Mouse (Mus musculus) olfactory bulb, adult 2 months (tissue): ENCODE data around the gene Dab2ip. TPM values are rescaled to one million over a fixed set of nuclear protein-coding genes. Genes with fewer than 3 reads are reported as not detected.

Experiments used
- H3K27ac ChIP-seq: fragments of 200-500 bp; 2 replicates; pipeline ENCODE4 v1.5.1; 2012; ENCODE audit warnings: low read depth, low read length; ENCODE audit not compliant: insufficient read depth
- H3K4me1 ChIP-seq: fragments of 200-500 bp; 2 replicates; pipeline ENCODE4 v1.6.1; 2012; ENCODE audit warnings: low read length; ENCODE audit not compliant: control insufficient read depth, insufficient read depth
- H3K4me3 ChIP-seq: fragments of 200-500 bp; 2 replicates; pipeline ENCODE4 v1.5.1; 2012; ENCODE audit warnings: mild to moderate bottlenecking, low read depth, low read length, moderate library complexity; ENCODE audit not compliant: insufficient read depth
- CTCF ChIP-seq: fragments of 200-500 bp; IDR thresholded peaks from 2 replicates; pipeline ENCODE4 v1.5.1; 2012; ENCODE audit warnings: low read depth, mild to moderate bottlenecking, low read length, moderate library complexity; ENCODE audit not compliant: insufficient read depth
- POLR2A ChIP-seq: fragments of 200-500 bp; IDR thresholded peaks from 2 replicates; pipeline ENCODE4 v1.6.1; 2012; ENCODE audit warnings: mild to moderate bottlenecking, low read depth, low read length, moderate library complexity; ENCODE audit not compliant: insufficient read depth
- WGBS: fragments of 180-500 bp; shearing (Covaris S2); methylation state at CpG from one replicate; pipeline ENCODE4 v1.1.7; 2018; 5-methylcytosine and 5-hydroxymethylcytosine counted together
- polyA plus RNA-seq: library from polyadenylated mRNA; stranded (reverse); fragments of >200 nt; gene quantifications from 2 replicates; pipeline ENCODE4 v1.2.4, GENCODE M21; 2012; ENCODE audit warnings: low replicate concordance; ENCODE audit not compliant: missing spikeins, insufficient read depth, insufficient read length

Dab2ip gene
- polyA plus RNA-seq, 1 experiment: not detected

DNA sequence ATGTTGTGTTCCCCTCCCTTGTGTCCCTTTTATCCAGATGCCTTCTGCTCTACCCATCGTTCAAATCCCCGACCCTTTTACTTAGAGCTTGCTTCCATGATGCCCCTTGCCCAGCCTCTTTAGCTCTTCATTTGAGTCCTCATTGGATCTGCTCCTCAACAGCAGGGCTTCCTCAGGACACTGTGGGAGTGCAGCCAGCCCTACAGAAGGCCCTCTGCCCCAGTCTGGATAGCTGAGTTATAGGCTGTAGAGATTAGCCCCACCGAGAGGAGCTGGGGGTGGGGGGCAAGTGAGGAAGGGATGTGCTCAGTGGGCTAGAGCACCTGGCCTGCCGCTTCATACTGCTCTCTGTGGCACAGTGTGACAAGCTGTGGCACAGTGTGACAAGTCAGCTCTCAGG lies 120.4 kb downstream of the Dab2ip start:
- WGBS: 70% methylated on average over 4 of the region's 4 CpGs
- no peak overlapping the region for H3K4me3 ChIP-seq
- peaks cover 42% of the 10 kb centered on the region for H3K4me1 ChIP-seq
- no peak for TF ChIP-seq CTCF
- TF ChIP-seq POLR2A: no peak
- H3K27ac ChIP-seq: no peak overlapping the region

DNA sequence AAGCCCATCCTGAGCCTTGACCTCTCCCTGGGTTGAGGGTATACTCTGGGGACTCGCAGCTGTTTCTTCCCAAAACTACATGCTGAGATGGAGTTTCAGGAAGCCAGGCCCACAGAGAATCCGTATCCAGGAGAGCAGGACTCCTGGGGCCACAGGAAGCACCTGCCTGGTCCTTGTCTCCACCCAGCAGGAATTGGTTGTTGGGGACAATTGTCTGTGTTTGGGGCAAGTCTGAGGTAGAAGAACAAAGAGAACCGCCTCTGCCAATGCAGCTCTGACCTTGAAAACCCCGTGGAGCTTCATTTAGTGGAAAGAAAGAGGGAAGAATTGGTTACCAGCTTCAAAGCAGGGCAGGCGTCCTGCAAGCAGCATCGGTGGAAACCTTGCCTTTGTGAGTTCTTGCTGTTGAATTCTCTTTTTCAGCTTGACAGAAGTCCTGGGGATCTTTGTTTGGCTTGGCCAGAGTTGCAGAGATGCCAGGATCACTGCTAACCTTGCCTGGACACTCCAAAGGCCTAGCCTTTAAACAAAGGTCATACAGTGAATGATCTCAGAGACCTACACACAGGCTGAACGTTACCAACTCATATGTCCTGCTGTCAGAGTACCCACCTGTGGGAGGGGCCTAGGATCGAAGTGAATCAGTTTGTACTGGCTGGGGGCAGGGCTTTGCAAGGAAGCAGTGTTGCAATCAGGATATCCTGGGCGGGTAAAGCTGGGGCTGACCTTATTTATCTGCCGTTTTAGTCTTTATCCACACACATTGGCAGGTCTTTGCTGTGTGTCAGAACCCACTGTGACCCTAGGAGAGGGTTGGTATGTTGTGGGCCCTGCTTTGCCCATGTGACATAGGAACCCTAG lies 122.0 kb downstream of the Dab2ip start:
- WGBS: 75% methylated on average over 10 of the region's 10 CpGs
- peaks cover 49% of the 10 kb centered on the region for H3K4me1 ChIP-seq
- no peak for TF ChIP-seq CTCF
- no peak for TF ChIP-seq POLR2A
- H3K27ac ChIP-seq: no peak overlapping the region
- no peak overlapping the region for H3K4me3 ChIP-seq

DNA sequence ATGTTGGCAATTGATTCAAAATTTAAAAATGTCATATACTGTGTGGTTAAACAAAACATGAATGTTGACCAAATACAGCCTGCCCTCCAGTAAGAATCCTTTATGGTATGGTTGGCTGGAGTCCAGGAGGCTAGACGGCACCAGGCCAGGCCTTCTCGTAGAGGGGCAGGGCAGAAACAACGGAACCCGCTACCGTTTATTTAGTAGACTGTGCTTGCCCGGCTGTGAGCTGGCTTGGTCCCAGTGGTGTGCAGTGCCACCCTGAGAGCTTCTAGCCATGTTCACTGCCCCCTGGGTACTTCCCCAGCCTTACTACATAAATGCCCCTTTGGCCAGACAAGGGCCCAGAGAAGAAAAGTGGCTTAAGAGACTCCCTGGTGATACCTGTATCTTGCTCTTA lies 122.8 kb downstream of the Dab2ip start:
- Histone ChIP-seq H3K4me3 (no peak overlapping the region), H3K27ac (no peak overlapping the region), H3K4me1 (peaks cover 56% of the 10 kb centered on the region)
- no peak for TF ChIP-seq POLR2A
- TF ChIP-seq CTCF: no peak
- 52% methylated on average over 6 of the region's 6 CpGs for WGBS

DNA sequence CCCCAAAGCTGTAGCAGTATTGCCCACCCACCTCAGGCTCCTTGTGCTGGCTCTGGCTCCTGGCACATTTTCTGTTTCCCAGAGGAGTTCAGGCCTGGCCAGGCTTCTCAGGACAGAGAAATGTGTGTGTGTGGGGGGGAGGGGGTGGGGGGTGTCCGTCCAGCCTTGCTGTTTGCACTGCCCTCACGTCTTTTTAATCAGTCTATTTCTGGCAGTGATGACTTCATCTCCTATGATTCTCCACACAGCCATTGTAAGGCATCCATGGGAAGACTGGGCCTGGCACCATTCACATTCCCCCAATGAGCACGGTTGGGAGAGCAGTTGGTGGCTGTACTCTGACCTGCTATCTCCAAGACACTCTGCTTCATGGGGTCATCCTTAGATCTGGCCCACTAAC lies 125.9 kb downstream of the Dab2ip start:
- Histone ChIP-seq H3K27ac (no peak overlapping the region; the same call in 1 of the 2 replicates), H3K4me3 (no peak overlapping the region), H3K4me1 (peaks cover 46% of the 10 kb centered on the region)
- TF ChIP-seq CTCF (no peak), POLR2A (no peak)
- WGBS: 13% methylated on average over 3 of the region's 3 CpGs

DNA sequence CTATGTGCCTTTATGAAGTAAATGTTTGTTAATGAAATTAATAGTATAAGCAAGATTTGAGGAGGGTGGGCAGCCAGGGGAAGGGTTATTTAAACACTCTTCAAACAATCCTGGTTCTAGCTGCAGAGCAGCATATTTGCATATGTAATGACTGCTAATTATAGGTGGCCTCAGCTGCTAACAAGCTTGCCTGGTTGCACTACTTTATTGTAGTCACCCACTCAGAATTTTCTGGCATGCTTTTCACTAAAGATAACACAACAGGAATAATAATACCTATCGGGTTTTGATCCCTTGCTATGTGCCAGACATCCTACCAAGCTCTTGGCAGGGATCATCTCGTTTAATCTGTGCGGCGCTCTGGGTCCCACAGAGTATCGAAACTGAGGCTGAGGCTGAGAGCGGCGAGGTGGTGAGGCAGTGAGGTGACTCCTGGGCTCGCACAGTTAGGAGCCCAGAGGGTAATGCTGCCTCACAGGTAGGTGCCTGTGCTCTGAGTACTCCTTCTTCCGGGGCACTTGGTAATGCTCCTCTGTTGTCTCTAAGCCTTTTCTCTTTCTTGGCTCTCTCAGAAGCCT lies 126.8 kb downstream of the Dab2ip start:
- Histone ChIP-seq H3K4me3 (no peak overlapping the region), H3K4me1 (peaks cover 44% of the 10 kb centered on the region), H3K27ac (peak overlapping the region; percentile 9; the same call in 1 of the 2 replicates)
- no peak for TF ChIP-seq CTCF
- no peak for TF ChIP-seq POLR2A
- WGBS: 25% methylated on average over 9 of the region's 9 CpGs

DNA sequence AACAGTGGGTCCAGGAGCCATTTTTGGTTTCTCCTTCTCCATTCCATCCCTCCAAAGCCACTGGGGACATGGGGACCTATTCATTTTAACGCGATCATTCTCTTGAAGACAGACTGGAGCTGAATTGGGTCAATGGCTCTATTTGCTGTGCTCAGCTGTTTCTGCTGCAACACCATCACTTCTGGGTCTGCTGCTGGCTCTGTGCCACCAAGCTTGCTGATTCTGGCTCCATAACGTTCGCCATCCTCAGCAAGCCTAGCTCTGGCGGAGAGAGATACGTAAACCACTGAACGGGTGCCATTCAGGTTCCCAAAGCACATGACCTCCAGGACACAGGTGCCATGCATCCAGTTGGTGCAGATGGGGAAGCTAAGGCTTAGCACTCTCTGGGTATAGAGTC lies 128.0 kb downstream of the Dab2ip start:
- Histone ChIP-seq H3K4me1 (peaks cover 48% of the 10 kb centered on the region), H3K27ac (no peak overlapping the region)
- 67% methylated on average over 7 of the region's 7 CpGs for WGBS

DNA sequence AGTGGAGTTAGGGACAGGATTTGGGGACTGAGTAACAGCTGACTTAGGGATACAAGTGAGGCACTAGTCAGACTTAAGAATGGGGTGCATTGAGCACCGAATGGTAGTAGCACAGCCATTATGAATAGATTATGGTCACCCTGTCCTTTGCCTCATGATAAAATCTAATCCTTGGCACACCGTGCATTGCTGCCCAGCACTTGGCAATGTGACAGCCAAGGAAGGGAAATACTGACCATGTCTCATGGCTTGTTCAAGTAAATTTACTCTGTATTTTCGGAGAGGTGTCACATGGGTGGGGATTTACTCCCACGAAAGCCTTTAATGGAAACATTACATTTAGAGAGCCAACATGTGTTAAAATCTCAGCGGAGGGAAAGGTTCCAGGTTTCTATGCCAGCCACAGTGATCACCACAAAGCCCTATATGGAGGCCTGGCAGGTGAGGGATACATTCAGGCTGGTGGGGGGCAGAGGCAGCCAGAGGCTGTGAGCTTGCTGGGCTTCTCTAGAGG lies 129.5 kb downstream of the Dab2ip start:
- no peak overlapping the region for H3K27ac ChIP-seq
- peaks cover 46% of the 10 kb centered on the region for H3K4me1 ChIP-seq
- no peak overlapping the region for H3K4me3 ChIP-seq
- TF ChIP-seq CTCF (no peak), POLR2A (no peak)
- WGBS: 63% methylated on average over 5 of the region's 5 CpGs

More for the DNA sequence above, 128.0 kb downstream of the Dab2ip start:
- no peak for TF ChIP-seq POLR2A
- no peak for TF ChIP-seq CTCF
- H3K4me3 ChIP-seq: no peak overlapping the region

DNA sequence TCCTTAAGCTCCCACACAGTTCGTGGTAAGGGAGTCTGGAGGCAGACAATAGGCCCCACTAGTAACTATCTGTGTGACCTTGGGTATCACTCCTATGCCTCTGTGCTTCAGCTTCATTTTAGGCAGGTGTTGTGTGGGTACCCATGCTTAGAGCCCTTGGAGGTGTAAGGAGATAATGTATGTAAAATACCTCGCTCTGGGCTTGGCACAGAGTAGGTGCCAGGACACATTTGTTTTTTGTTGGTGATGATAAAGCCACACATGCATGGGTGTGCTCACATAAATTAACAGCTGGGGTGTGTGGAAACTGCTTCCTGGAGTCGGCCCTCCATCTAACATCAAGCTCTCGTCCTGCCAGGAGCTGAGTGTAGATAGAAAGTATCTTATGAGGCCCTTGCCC lies 130.1 kb downstream of the Dab2ip start:
- no peak overlapping the region for H3K4me3 ChIP-seq
- H3K4me1 ChIP-seq: peaks cover 46% of the 10 kb centered on the region
- WGBS: 69% methylated on average over 4 of the region's 4 CpGs
- H3K27ac ChIP-seq: no peak overlapping the region
- TF ChIP-seq CTCF: no peak
- no peak for TF ChIP-seq POLR2A

DNA sequence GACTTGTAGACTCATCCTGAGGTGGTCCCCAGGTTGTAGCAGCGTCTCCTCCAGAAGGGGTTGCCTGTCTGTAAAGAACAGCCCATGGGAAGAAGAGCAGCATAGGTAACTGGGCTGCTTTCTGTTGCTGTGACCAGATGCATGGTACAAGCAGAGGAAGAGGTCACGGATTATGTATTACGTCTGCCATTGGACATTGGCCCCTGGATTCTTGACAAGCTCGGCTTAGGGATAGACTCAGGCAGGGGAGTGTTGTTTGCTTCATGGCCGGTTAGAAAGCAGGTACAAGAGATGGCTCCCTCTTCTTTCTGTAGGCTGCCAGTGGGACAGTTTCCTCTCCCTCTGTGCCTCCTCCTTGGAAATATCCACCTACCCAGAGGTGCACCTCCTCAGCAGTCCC lies 130.5 kb downstream of the Dab2ip start:
- 94% methylated on average over 5 of the region's 5 CpGs for WGBS
- no peak for TF ChIP-seq CTCF
- no peak for TF ChIP-seq POLR2A
- no peak overlapping the region for H3K4me3 ChIP-seq
- peaks cover 43% of the 10 kb centered on the region for H3K4me1 ChIP-seq
- no peak overlapping the region for H3K27ac ChIP-seq
